Mouse (Mus musculus) liver, postnatal 0 days (tissue): ENCODE data around the gene Prps2. TPM values are rescaled to one million over a fixed set of nuclear protein-coding genes. Genes with fewer than 3 reads are reported as not detected.
"Not testable (repeated sequence)": the region's sequence is repeated elsewhere in the genome, so short reads cannot be mapped to it uniquely, and the experiment has no call there.

ENCODE experiments used
- ATAC-seq: fragments of 200-750 bp; cut with Nextera tagmentation; 2 replicates; pipeline ENCODE4 v1.8.0; 2017; ENCODE audit warnings: mild to moderate bottlenecking, moderate library complexity
- DNase-seq: peaks from one replicate; pipeline ENCODE4 v3.0.0-alpha.2; 2016
- H3K27ac ChIP-seq: fragments of 300-500 bp; sonication (generic); 2 replicates; pipeline ENCODE4 v1.5.1; 2014; ENCODE audit warnings: antibody characterized with exemption, moderate library complexity, mild to moderate bottlenecking, low read depth
- H3K27me3 ChIP-seq: fragments of 300-500 bp; sonication (generic); 2 replicates; pipeline ENCODE4 v1.6.1; 2014; ENCODE audit warnings: low read length, control low read depth, mixed read lengths; ENCODE audit not compliant: insufficient read depth
- H3K36me3 ChIP-seq: fragments of 300-500 bp; sonication (generic); replicated peaks from 2 replicates; pipeline ENCODE4 v1.6.1; 2014; ENCODE audit warnings: mild to moderate bottlenecking, control low read depth, low read length, moderate library complexity, mixed read lengths; ENCODE audit not compliant: insufficient read depth
- H3K4me1 ChIP-seq: fragments of 300-500 bp; sonication (generic); 2 replicates; pipeline ENCODE4 v1.6.1; 2014; ENCODE audit warnings: antibody characterized with exemption, mild to moderate bottlenecking, control low read depth; ENCODE audit not compliant: insufficient read depth
- H3K4me2 ChIP-seq: fragments of 300-500 bp; sonication (generic); 2 replicates; pipeline ENCODE4 v1.6.1; 2014; ENCODE audit warnings: low read depth, mild to moderate bottlenecking, low read length, moderate library complexity, mixed read lengths
- H3K4me3 ChIP-seq: fragments of 300-500 bp; sonication (generic); 2 replicates; pipeline ENCODE4 v1.5.1; 2014; ENCODE audit warnings: low read depth, low read length
- H3K9ac ChIP-seq: fragments of 300-500 bp; sonication (generic); replicated peaks from 2 replicates; pipeline ENCODE4 v1.6.1; 2014; ENCODE audit warnings: mild to moderate bottlenecking, moderate library complexity
- H3K9me3 ChIP-seq: fragments of 300-500 bp; sonication (generic); 2 replicates; pipeline ENCODE4 v1.6.1; 2016; ENCODE audit warnings: mild to moderate bottlenecking, control low read depth, low read length, mixed read lengths
- CTCF ChIP-seq: sonication (generic); IDR thresholded peaks from 2 replicates; pipeline ENCODE4 v1.5.1; 2016; ENCODE audit warnings: antibody characterized with exemption, low read depth
- EP300 ChIP-seq: IDR thresholded peaks from 2 replicates; pipeline ENCODE4 v1.6.1; 2016; ENCODE audit warnings: antibody characterized with exemption, low read depth, mild to moderate bottlenecking
- WGBS: fragments of 180-500 bp; shearing (Covaris S2); extraction: QIAGEN DNeasy Blood & Tissue Kit; methylation state at CpG from one replicate; pipeline ENCODE4 v1.1.7; 2014; ENCODE audit not compliant: insufficient replicate concordance; 5-methylcytosine and 5-hydroxymethylcytosine counted together
- polyA plus RNA-seq: library from polyadenylated mRNA; unstranded; fragments of >200 nt; fragmentation: Nextera tagmentation; extraction: Ambion mirVana; gene quantifications from 2 replicates; pipeline ENCODE4 v1.2.1, GENCODE M21; 2015

The Prps2 gene
- polyA plus RNA-seq, 1 experiment from 2014 or later, result 4.0 TPM

DNA sequence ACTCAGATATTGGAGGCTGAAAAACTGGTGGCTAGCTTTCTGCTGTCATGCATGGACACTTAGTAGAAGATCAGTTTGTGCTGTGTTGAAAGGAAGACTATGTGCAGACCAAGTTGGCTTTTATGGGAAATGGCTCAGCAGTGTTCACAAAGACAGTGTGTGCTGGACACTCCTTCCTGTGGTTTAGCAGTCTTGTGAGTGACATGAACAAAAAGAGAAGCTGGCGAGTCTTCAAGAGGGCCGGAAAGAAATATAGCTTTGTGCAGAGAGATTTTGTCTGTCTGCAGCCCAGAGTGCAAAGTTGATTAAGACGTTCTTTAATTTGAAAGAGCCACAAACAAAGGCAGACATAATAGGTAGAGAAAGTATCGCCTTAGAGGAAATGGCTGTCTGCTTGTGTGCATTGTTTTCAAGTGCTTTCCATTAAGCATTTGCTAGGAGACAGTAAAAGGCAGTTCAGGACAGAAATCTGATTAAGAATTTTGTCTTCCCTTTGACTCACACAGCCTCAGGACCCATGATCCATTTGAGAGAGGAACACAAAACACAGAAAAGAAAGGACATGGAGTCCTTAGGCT is 63.6 kb downstream of the Prps2 start:
- Histone ChIP-seq H3K27me3 (0 out of 2 replicates have a peak, but pooled peaks cover 5% of the 10 kb centered on the region), H3K9ac (no peak overlapping the region), H3K27ac (peak overlapping the region; percentile 67), H3K36me3 (no peaks in the 10 kb centered on the region), H3K9me3 (no peaks in the 10 kb centered on the region), H3K4me1 (no peaks in the 10 kb centered on the region), H3K4me3 (no peak overlapping the region), H3K4me2 (no peak overlapping the region)
- ATAC-seq (peak; percentile 63), DNase-seq (peak; percentile 11)
- TF ChIP-seq EP300, result peak; percentile 44; the same call in 1 of the 2 replicates
- no peak for TF ChIP-seq CTCF
- WGBS, result 36% methylated on average over 4 of the region's 4 CpGs

DNA sequence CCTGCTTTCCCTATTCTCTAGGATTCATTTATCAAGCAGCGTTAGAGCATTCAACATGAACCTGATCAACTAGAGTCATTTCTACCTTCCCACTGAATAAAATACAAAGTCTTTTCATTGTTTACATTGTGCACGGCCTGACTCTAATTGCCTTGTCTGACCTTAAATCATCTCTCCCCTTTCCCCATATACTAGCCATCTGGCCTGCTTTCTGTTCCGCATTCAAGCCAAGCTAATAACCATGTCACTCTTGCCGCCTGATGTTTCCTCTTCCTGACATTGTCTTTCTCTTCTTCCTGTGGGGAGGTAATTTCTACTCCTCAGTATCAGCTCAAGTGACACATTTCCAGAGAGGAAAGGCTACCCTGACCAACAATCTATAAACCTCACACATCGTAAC is 66.8 kb downstream of the Prps2 start:
- DNase-seq, result no peak
- Histone ChIP-seq H3K9ac (no peak overlapping the region), H3K36me3 (no peaks in the 10 kb centered on the region), H3K4me3 (no peak overlapping the region), H3K27me3 (no peaks in the 10 kb centered on the region), H3K27ac (no peak overlapping the region), H3K4me2 (no peak overlapping the region), H3K9me3 (no peaks in the 10 kb centered on the region), H3K4me1 (no peaks in the 10 kb centered on the region)
- 36% methylated on average over 5 of the region's 5 CpGs for WGBS
- no peak for ATAC-seq
- no peak for TF ChIP-seq CTCF
- no peak for TF ChIP-seq EP300

DNA sequence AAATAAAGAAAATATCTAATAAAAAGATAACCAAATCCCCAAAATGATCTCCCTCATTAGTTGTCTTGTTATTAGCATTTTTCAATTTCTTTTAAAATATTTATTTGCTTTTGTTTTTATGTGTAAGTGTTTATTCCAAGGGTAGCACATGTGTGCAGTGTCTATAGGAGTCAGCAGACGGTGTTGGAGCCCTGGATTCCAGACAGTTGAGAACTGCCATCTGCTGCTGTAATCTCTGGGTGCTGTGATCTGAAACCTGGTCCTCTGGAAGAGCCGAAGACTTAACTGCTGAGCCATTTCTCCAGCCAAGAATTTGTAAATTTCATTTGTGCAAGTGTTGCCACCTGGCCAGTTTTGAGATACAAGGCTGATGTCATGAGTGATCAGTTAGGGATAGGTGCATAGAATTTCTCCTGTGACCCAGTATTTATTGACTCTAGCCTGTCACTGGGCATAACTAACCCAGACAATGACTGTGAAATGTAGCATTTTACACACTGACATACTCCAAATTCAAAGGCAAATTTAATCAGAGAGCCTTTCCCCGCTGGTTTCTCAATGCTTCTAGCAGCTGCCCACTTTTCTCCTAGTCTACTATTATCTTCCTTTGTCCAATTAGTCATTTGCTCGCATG is 67.3 kb downstream of the Prps2 start:
- WGBS, result 63% methylated on average over 4 of the region's 4 CpGs
- DNase-seq, result no peak
- no peak for ATAC-seq
- H3K4me2 ChIP-seq, result no peak overlapping the region
- H3K9me3 ChIP-seq, result no peaks in the 10 kb centered on the region
- no peaks in the 10 kb centered on the region for H3K4me1 ChIP-seq
- TF ChIP-seq CTCF (no peak), EP300 (no peak)
- no peak overlapping the region for H3K9ac ChIP-seq
- H3K36me3 ChIP-seq, result no peaks in the 10 kb centered on the region
- no peak overlapping the region for H3K4me3 ChIP-seq
- H3K27me3 ChIP-seq, result no peaks in the 10 kb centered on the region
- H3K27ac ChIP-seq, result no peak overlapping the region

- H3K4me2 ChIP-seq, H3K9me3 ChIP-seq, H3K27me3 ChIP-seq, DNase-seq, H3K4me1 ChIP-seq, H3K36me3 ChIP-seq, H3K9ac ChIP-seq, H3K4me3 ChIP-seq, H3K27ac ChIP-seq, ATAC-seq: not testable (repeated sequence)
- no CpG with 5 or more reads among the region's 1 CpGs for WGBS
Measured at GRCm38 (mm10) chrX:167302061-167302460, 80.5 kb downstream of the Prps2 start.

Other genes starting within 250 kb of the Prps2 start
- 1,722 and 1,837 TPM in 2 replicates for gene Tmsb4x, start 173.4 kb downstream of the Prps2 start, polyA plus RNA-seq
- 0.96 and 1.2 TPM in 2 replicates for gene Tlr8, start 118.4 kb downstream of the Prps2 start, polyA plus RNA-seq
- 1.0 and 2.3 TPM in 2 replicates for gene Tlr7, start 52.2 kb downstream of the Prps2 start, polyA plus RNA-seq